Mouse (Mus musculus): ENCODE results near the gene Olfr804. TPM values are rescaled to one million over a fixed set of nuclear protein-coding genes. Genes with fewer than 3 reads are reported as not detected.

The Olfr804 gene
- not detected in 2 replicates for polyA plus RNA-seq (2015; fragmentation: Nextera tagmentation; extraction: Ambion mirVana)

GRCm38 (mm10) chr10:129702910-129703309, at the start of gene Olfr804:
Olfr804 (plus strand) TSS chr10:129703210.

GRCm38 (mm10) chr10:129657394-129657793, 45.6 kb upstream of the Olfr804 start, which contains the start of gene Olfr800:
Olfr800 (plus strand) TSS chr10:129657694.

GRCm38 (mm10) chr10:129673765-129674164, 29.2 kb upstream of the Olfr804 start, which contains the start of gene Olfr801:
Olfr801 (minus strand) TSS chr10:129673865.

GRCm38 (mm10) chr10:129688069-129688468, 14.9 kb upstream of the Olfr804 start, which contains the start of gene Olfr802:
Olfr802 (minus strand) TSS chr10:129688169.

GRCm38 (mm10) chr10:129694186-129694585, 8.8 kb upstream of the Olfr804 start, which contains the start of gene Olfr803:
Olfr803 (minus strand) TSS chr10:129694286.

GRCm38 (mm10) chr10:129729275-129729674, 26.3 kb downstream of the Olfr804 start, which contains the start of gene Olfr805:
Olfr805 (minus strand) TSS chr10:129729375.

GRCm38 (mm10) chr10:129741821-129742220, 38.8 kb downstream of the Olfr804 start, which contains the start of gene Olfr806:
Olfr806 (minus strand) TSS chr10:129741921.

GRCm38 (mm10) chr10:129757693-129758092, 54.7 kb downstream of the Olfr804 start, which contains the start of gene Olfr807:
Olfr807 (minus strand) TSS chr10:129757793.

Small RNA genes within 50 kb of the gene (microRNA-seq; reads per million reads assigned to microRNA genes)
- gene Gm24485 = not detected

Other genes with a start within 250 kb of the Olfr804 start
- not detected in 2 replicates for gene Olfr787, start 241.3 kb upstream of the Olfr804 start, polyA plus RNA-seq (2015; fragmentation: Nextera tagmentation; extraction: Ambion mirVana)
- not detected in 2 replicates for gene Olfr788, start 232.2 kb upstream of the Olfr804 start, polyA plus RNA-seq (2015; fragmentation: Nextera tagmentation; extraction: Ambion mirVana)
- gene Olfr789, start 218.5 kb upstream of the Olfr804 start, polyA plus RNA-seq (2015; fragmentation: Nextera tagmentation; extraction: Ambion mirVana) = not detected in 2 replicates
- gene Olfr790, start 204.7 kb upstream of the Olfr804 start, polyA plus RNA-seq (2015; fragmentation: Nextera tagmentation; extraction: Ambion mirVana) = not detected in 2 replicates
- not detected in 2 replicates for gene Olfr791, start 181.4 kb upstream of the Olfr804 start, polyA plus RNA-seq (2015; fragmentation: Nextera tagmentation; extraction: Ambion mirVana)
- gene Olfr792, start 164.0 kb upstream of the Olfr804 start, polyA plus RNA-seq (2015; fragmentation: Nextera tagmentation; extraction: Ambion mirVana) = not detected in 2 replicates
- gene Olfr794, start 135.6 kb upstream of the Olfr804 start, polyA plus RNA-seq (2015; fragmentation: Nextera tagmentation; extraction: Ambion mirVana) = not detected in 2 replicates
- not detected in 2 replicates for gene Olfr796, start 90.6 kb upstream of the Olfr804 start, polyA plus RNA-seq (2015; fragmentation: Nextera tagmentation; extraction: Ambion mirVana)
- gene Olfr798, start 75.3 kb upstream of the Olfr804 start, polyA plus RNA-seq (2015; fragmentation: Nextera tagmentation; extraction: Ambion mirVana) = not detected in 2 replicates
- gene Olfr799, start 65.7 kb upstream of the Olfr804 start, polyA plus RNA-seq (2015; fragmentation: Nextera tagmentation; extraction: Ambion mirVana) = not detected in 2 replicates
- gene Olfr800, start 45.5 kb upstream of the Olfr804 start, polyA plus RNA-seq (2015; fragmentation: Nextera tagmentation; extraction: Ambion mirVana) = not detected in 2 replicates
- not detected in 2 replicates for gene Olfr801, start 29.3 kb upstream of the Olfr804 start, polyA plus RNA-seq (2015; fragmentation: Nextera tagmentation; extraction: Ambion mirVana)
- gene Olfr802, start 15.0 kb upstream of the Olfr804 start, polyA plus RNA-seq (2015; fragmentation: Nextera tagmentation; extraction: Ambion mirVana) = 0.04 and 0.08 TPM in 2 replicates
- not detected in 2 replicates for gene Olfr803, start 8.9 kb upstream of the Olfr804 start, polyA plus RNA-seq (2015; fragmentation: Nextera tagmentation; extraction: Ambion mirVana)
- not detected in 2 replicates for gene Olfr805, start 26.2 kb downstream of the Olfr804 start, polyA plus RNA-seq (2015; fragmentation: Nextera tagmentation; extraction: Ambion mirVana)
- not detected in 2 replicates for gene Olfr806, start 38.7 kb downstream of the Olfr804 start, polyA plus RNA-seq (2015; fragmentation: Nextera tagmentation; extraction: Ambion mirVana)
- not detected in 2 replicates for gene Olfr807, start 54.6 kb downstream of the Olfr804 start, polyA plus RNA-seq (2015; fragmentation: Nextera tagmentation; extraction: Ambion mirVana)
- not detected in 2 replicates for gene Olfr808, start 62.3 kb downstream of the Olfr804 start, polyA plus RNA-seq (2015; fragmentation: Nextera tagmentation; extraction: Ambion mirVana)
- not detected in 2 replicates for gene Olfr809, start 71.4 kb downstream of the Olfr804 start, polyA plus RNA-seq (2015; fragmentation: Nextera tagmentation; extraction: Ambion mirVana)
- not detected in 2 replicates for gene Olfr810, start 91.7 kb downstream of the Olfr804 start, polyA plus RNA-seq (2015; fragmentation: Nextera tagmentation; extraction: Ambion mirVana)
- gene Olfr811, start 101.2 kb downstream of the Olfr804 start, polyA plus RNA-seq (2015; fragmentation: Nextera tagmentation; extraction: Ambion mirVana) = not detected in 2 replicates
- gene Olfr812, start 142.9 kb downstream of the Olfr804 start, polyA plus RNA-seq (2015; fragmentation: Nextera tagmentation; extraction: Ambion mirVana) = not detected in 2 replicates
- not detected in 2 replicates for gene Olfr813, start 152.2 kb downstream of the Olfr804 start, polyA plus RNA-seq (2015; fragmentation: Nextera tagmentation; extraction: Ambion mirVana)
- not detected in 2 replicates for gene Olfr814, start 176.6 kb downstream of the Olfr804 start, polyA plus RNA-seq (2015; fragmentation: Nextera tagmentation; extraction: Ambion mirVana)
- gene Olfr815, start 202.7 kb downstream of the Olfr804 start, polyA plus RNA-seq (2015; fragmentation: Nextera tagmentation; extraction: Ambion mirVana) = not detected in 2 replicates
- not detected in 2 replicates for gene Olfr816, start 212.4 kb downstream of the Olfr804 start, polyA plus RNA-seq (2015; fragmentation: Nextera tagmentation; extraction: Ambion mirVana)
- not detected in 2 replicates for gene Olfr818, start 245.9 kb downstream of the Olfr804 start, polyA plus RNA-seq (2015; fragmentation: Nextera tagmentation; extraction: Ambion mirVana)